Mouse (Mus musculus) E14TG2a.4 (cell line): ENCODE data around the gene Prpsap1.

ENCODE experiments used
- H3K27me3 ChIP-seq: 2 replicates; pipeline ENCODE4 v1.6.1; 2014; ENCODE audit warnings: low read length, control low read depth; ENCODE audit not compliant: insufficient read depth
- H3K36me3 ChIP-seq: 2 replicates; pipeline ENCODE4 v1.6.1; 2014; ENCODE audit warnings: low read length, control low read depth; ENCODE audit not compliant: insufficient read depth
- H3K4me1 ChIP-seq: replicated peaks from 2 replicates; pipeline ENCODE4 v1.6.1; 2014; ENCODE audit warnings: low read depth, low read length, control low read depth
- H3K4me3 ChIP-seq: replicated peaks from 2 replicates; pipeline ENCODE4 v1.5.1; 2014; ENCODE audit warnings: mild to moderate bottlenecking, low read length
- H3K9me3 ChIP-seq: 2 replicates; pipeline ENCODE4 v1.6.1; 2014; ENCODE audit warnings: low read length, control low read depth
- CTCF ChIP-seq: conservative IDR thresholded peaks from 2 replicates; pipeline ENCODE4 v1.5.1; 2014; ENCODE audit warnings: low read length
- NANOG ChIP-seq: IDR thresholded peaks from 2 replicates; pipeline ENCODE4 v1.6.1; 2014; ENCODE audit warnings: borderline replicate concordance, low read length, mixed read lengths
- POU5F1 ChIP-seq: IDR thresholded peaks from 2 replicates; pipeline ENCODE4 v1.6.1; 2014; ENCODE audit warnings: low read length, borderline replicate concordance

The Prpsap1 gene

DNA sequence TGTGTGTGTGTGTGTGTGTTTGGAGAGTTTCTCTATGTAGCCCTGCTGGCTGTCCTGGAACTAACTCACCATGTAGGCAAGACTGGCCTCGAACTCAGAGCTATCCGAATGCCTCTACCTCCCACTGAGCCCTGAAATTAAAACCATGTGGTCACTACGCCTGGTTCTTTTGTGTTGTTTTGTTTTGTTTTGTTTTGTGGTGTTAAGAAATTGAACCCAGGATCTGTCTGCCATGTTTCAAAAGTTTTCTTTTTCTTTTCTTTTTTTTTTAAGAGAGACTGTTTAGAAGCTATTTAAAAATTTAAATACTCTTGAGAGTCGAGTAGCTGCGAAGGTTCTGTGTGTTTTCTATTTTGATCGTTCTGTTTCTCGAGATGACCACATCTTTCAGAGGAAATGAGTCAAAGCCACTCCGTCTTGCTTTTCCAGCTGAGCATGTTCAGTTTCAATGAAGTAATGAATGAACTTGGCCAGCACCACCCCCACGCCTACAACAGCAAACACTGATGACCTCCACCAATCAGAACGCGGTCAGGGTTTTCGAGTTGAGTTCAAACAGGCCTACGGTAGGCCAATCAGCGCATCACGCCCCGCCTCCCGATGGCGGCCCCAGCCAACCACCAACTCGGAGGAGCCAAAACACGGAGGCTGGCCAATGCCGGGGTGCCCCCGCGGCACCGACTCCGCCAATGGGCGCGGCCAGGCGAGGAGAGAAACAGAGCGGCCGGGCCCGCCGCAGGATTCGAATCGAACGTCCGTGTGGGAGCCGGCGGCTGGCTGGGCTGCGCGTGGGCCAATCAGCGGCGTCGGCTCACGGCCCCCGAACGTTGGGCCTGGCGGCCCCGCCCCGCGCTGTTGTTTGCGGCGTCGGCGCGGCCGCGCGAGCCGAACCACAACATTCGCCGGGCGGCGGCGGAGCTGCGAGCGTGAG is 60.4 kb downstream of the Prpsap1 start, which contains the start of gene Ubald2:
Ubald2 (plus strand) TSS at position 739 of the 931 bp plus-strand sequence.
- Histone ChIP-seq H3K36me3 (peaks cover 31% of the 10 kb centered on the region), H3K4me3 (peak within 1 kb of the TSS; percentile 94), H3K9me3 (no peaks in the 10 kb centered on the region), H3K27me3 (no peaks in the 10 kb centered on the region), H3K4me1 (peaks cover 74% of the 10 kb centered on the region)
- no peak for TF ChIP-seq CTCF
- no peak for TF ChIP-seq NANOG
- TF ChIP-seq POU5F1: no peak

DNA sequence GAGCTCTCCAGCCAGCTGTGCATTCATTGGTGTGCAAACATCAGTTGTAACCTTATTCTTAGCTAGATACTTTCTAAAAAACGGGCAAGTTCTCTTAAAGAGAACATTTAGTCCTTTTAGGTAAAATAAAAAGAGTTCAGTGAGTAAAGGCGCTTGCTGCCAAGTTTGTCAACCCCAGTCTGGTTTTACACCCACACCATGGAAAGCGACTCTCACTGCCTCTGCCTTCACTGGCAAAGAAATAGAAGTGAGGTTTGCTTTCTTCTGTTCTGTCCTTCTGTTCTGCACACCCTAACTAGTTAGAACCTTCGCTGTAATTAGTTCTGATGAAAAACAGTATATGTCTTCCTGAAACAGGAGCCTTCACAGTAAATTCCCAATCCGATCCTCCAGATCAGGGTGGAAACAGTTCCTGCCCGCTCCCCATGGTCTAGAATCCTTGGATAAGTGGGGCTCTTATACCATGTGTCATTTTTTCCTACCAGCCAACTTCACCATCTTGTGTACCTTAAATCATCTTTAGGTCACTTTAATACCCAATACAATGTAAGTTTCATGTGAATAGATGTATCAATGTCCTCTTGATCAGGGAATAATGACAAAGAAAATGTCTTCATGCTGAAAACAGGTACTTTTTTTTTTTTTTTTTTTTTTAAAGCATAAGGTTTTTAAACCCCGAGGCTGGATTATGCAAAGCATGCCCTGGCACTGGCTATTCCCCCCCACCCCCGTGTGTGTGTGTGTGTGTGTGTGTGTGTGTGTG is 61.2 kb downstream of the Prpsap1 start:
- Histone ChIP-seq H3K4me1 (peaks cover 81% of the 10 kb centered on the region), H3K27me3 (no peaks in the 10 kb centered on the region), H3K4me3 (peak overlapping the region; percentile 7; the same call in 1 of the 2 replicates), H3K36me3 (peaks cover 30% of the 10 kb centered on the region), H3K9me3 (no peaks in the 10 kb centered on the region)
- TF ChIP-seq NANOG (no peak), POU5F1 (no peak), CTCF (no peak)

DNA sequence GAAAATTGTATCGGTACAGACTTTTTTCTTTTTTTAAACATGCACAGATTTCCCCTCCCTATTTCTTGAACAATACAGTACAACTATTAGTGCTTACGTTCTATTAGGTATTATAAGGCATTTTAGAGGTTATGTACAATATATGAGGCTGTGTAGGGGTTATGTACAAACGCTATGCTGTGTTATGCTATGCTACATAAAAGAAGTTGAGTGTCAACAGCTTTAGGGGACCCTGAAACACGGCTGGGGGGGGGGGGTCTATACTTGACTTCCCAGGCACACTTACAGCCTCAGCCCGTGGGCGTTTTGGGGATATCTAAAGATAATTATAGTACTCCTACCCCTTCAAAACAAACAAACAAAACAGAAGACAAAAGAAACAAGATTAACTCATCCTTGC is 61.9 kb downstream of the Prpsap1 start:
- Histone ChIP-seq H3K9me3 (no peaks in the 10 kb centered on the region), H3K36me3 (peaks cover 23% of the 10 kb centered on the region), H3K4me1 (peaks cover 81% of the 10 kb centered on the region), H3K4me3 (peak overlapping the region; percentile 63), H3K27me3 (no peaks in the 10 kb centered on the region)
- no peak for TF ChIP-seq NANOG

DNA sequence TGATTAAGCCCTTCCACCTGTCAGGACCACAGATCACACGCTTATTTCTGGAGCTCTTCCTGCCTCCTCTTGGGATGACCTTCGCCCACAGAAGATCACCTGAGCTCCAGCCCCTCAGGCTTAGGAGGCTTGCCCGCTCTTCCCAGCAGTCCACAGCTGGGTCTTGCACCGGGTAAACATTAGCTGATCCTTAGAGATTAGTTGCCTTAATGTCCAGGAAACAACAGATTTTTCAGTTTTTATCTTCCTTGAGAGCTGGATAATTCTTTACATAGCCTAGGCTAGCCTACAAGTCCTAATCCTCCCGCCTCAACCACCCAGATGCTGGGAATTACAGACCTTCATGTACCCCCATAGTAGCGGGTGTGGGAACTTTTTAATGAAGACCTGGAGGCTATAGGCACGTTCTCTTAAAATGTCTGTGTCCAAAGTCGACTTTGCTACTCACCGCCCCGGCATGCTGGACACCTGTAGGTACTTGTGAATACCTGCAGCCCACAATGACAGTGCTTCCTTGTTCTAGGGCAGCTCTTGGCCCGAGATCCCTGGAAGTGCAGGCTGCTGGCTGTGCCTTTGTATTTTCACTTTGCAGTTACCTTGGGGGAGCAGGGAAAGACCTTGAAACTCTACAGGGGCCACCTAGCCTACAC is 62.4 kb downstream of the Prpsap1 start:
- TF ChIP-seq NANOG: peak; percentile 11; the same call in 1 of the 2 replicates
- no peak for TF ChIP-seq CTCF
- no peak for TF ChIP-seq POU5F1
- peak overlapping the region; percentile 63 for H3K4me3 ChIP-seq
- H3K4me1 ChIP-seq: peaks cover 81% of the 10 kb centered on the region
- H3K27me3 ChIP-seq: no peaks in the 10 kb centered on the region
- H3K36me3 ChIP-seq: peaks cover 17% of the 10 kb centered on the region
- no peaks in the 10 kb centered on the region for H3K9me3 ChIP-seq

DNA sequence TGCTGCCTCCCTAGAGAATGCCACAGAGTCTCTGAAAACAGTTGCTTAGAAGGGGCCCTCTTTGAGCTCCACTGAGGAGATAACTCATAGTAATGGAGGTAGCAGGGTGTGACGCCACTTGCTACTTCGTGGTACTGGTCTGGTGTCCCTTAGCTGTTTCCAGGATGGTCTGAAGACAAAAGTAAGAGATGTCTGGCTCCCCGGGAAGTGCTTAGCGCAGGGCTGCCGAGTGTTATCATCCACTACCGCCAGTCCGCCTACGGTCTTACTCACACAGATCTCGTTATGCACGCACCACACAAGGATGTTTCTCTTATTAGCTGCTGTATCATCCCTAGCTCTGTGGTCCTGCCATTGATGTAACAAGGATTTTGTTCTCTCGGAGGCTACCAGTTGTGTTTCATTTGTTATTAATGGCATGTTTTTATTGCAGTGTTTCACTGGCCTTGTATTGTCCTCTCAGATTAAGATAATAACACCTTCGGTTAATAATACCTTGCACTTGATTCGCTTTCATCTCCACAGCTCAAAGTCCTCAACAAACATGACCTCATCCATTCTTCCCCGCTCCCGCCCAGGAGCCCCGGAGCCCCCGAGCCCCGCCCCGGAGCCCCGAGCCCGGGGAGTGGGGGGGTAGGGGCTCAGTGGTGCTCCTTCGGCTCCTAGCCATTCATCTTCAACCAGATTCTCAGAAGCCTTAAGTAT is 63.1 kb downstream of the Prpsap1 start:
- peaks cover 11% of the 10 kb centered on the region for H3K36me3 ChIP-seq
- no peak for TF ChIP-seq NANOG
- TF ChIP-seq CTCF: no peak
- TF ChIP-seq POU5F1: no peak
- peak overlapping the region; percentile 63 for H3K4me3 ChIP-seq
- H3K4me1 ChIP-seq: peaks cover 78% of the 10 kb centered on the region
- no peaks in the 10 kb centered on the region for H3K27me3 ChIP-seq
- no peaks in the 10 kb centered on the region for H3K9me3 ChIP-seq

DNA sequence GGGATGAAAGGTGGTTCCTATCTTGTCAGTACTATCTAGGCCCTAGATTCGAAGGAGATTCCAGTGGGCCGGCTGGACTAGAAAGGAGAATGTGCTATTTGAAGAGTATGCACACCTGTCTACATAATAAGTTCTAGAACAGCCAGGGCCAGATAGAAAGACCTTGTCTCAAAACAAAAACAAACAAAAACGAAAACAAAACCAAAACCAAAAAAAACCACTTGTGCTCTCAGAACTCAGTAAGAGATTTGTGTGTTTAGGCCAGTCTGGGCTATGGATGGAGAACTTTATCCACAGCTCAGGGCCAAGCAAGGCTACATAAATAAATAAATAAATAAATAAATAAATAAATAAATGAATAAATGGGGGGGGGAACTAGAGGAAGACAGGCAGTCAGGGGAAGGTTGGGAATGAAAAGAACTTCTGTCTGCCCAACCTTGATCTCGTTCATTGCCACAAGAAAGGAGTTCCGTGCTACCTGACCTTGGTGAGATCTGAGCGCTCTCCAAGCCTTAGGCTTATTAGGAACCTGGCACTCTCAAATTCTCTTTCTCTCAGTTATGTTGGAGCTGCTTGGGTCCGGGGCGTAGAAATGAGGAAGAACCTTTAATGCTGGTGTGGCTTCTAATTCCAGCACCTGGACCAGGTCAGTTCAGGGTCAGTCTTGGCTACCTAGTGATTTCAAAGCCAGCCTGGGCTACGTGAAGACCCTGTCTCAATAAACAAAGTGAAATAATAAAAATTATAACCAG is 64.0 kb downstream of the Prpsap1 start:
- H3K36me3 ChIP-seq: peaks cover 2% of the 10 kb centered on the region
- H3K4me1 ChIP-seq: peaks cover 81% of the 10 kb centered on the region
- no peaks in the 10 kb centered on the region for H3K9me3 ChIP-seq
- H3K27me3 ChIP-seq: no peaks in the 10 kb centered on the region
- peak overlapping the region; percentile 63 for H3K4me3 ChIP-seq
- TF ChIP-seq CTCF (no peak), POU5F1 (no peak), NANOG (no peak)

DNA sequence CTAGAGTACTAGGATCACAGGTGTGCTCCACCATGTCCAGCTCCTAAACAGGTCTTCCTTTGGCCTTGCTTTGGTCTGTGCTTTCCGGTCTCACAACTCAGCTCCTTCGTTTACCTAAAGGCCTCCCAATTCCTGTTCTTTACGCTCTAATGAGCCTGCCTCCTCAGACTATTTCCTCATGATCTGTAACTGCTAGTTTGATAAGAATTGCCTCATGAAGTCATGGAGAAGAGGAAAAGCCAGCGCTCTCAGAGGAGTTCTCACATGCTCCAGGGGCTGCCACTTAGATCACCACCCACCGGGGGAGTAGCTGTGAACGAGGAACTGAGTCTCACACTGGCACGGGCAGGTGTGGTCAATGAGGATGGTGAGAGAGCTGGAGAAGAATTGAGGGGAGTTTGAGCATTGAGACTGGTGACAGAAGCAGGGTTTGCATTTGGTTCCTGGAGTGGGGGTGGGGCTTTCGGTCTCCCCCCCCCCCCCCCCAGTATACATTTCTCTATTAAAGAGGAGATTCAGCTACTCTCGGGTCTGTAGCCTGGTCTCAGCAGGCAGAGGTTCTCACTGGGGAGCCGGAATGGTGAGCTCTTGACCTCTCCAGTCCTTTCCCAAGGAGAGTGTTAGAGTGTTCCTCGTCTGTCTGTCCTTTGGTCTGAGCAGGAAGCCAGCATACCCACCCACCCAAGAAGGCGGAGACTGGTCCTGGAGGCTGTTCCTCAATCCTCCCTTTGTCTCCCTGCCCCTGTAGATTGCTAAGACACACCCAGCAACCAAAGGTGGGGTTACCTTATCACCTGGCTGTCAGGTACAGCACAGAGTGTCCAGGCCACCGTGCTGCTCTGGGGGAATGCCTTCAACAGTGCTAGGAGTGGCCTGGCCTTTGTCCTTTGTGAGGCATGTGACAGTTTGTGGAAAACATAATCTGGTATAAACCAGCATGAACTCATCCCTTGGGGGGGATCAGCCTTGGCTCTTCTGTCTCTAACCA is 64.8 kb downstream of the Prpsap1 start:
- Histone ChIP-seq H3K36me3 (no peaks in the 10 kb centered on the region), H3K4me3 (peak overlapping the region; percentile 53), H3K9me3 (no peaks in the 10 kb centered on the region), H3K27me3 (no peaks in the 10 kb centered on the region), H3K4me1 (peaks cover 89% of the 10 kb centered on the region)
- no peak for TF ChIP-seq NANOG
- TF ChIP-seq CTCF: no peak
- TF ChIP-seq POU5F1: no peak
